Mouse (Mus musculus) spleen, postnatal 4 days (tissue): Measurements from ENCODE around the gene Aldh16a1.
A peak's percentile ranks its signal among the peaks of the same experiment; 100 is the strongest.

Experiments
- DNase-seq, 2 experiments: peaks; one replicate each; pipeline ENCODE4 v3.0.0; 2022; ENCODE audit warnings: low spot score in 2 of 2

Gene Aldh16a1

GRCm38 (mm10) chr7:45154096-45154992 is at the start of gene Aldh16a1, which contains the start of gene Pih1d1:
Gene Aldh16a1, minus strand, starts transcription at chr7:45154584.
Gene Pih1d1, plus strand, starts transcription at chr7:45154303.
- peak; percentile 97 to 99 for DNase-seq

- no peak for DNase-seq
Observed at GRCm38 (mm10) chr7:45202654-45203053, 48.3 kb upstream of the Aldh16a1 start.

GRCm38 (mm10) chr7:45198961-45199360 is 44.6 kb upstream of the Aldh16a1 start:
- DNase-seq: no peak

GRCm38 (mm10) chr7:45198435-45198834 is 44.1 kb upstream of the Aldh16a1 start:
- DNase-seq: peak in 1 of 2 experiments; percentile 48

GRCm38 (mm10) chr7:45196994-45197393 is 42.6 kb upstream of the Aldh16a1 start:
- DNase-seq: no peak

GRCm38 (mm10) chr7:45196176-45196535 is 41.8 kb upstream of the Aldh16a1 start:
- no peak for DNase-seq

GRCm38 (mm10) chr7:45195341-45196175 is 41.2 kb upstream of the Aldh16a1 start:
- DNase-seq: no peak

- no peak for DNase-seq
Observed at GRCm38 (mm10) chr7:45193871-45194785, 39.7 kb upstream of the Aldh16a1 start.

- no peak for DNase-seq
Observed at GRCm38 (mm10) chr7:45193406-45193805, 39.0 kb upstream of the Aldh16a1 start.

GRCm38 (mm10) chr7:45192585-45193310 is 38.4 kb upstream of the Aldh16a1 start:
- no peak for DNase-seq

- DNase-seq: no peak
Observed at GRCm38 (mm10) chr7:45191803-45192363, 37.5 kb upstream of the Aldh16a1 start.

- DNase-seq: no peak
Observed at GRCm38 (mm10) chr7:45191161-45191560, 36.8 kb upstream of the Aldh16a1 start.

- DNase-seq: no peak
Observed at GRCm38 (mm10) chr7:45190186-45190585, 35.8 kb upstream of the Aldh16a1 start.

GRCm38 (mm10) chr7:45189600-45189999 is 35.2 kb upstream of the Aldh16a1 start:
- no peak for DNase-seq

GRCm38 (mm10) chr7:45185921-45186320 is 31.5 kb upstream of the Aldh16a1 start:
- DNase-seq: no peak

GRCm38 (mm10) chr7:45183672-45184071 is 29.3 kb upstream of the Aldh16a1 start:
- DNase-seq: no peak

- DNase-seq: no peak
Observed at GRCm38 (mm10) chr7:45182606-45183005, 28.2 kb upstream of the Aldh16a1 start.

- peak; percentile 88 to 92 for DNase-seq
Observed at GRCm38 (mm10) chr7:45182199-45182601, 27.8 kb upstream of the Aldh16a1 start.

GRCm38 (mm10) chr7:45181540-45181939 is 27.2 kb upstream of the Aldh16a1 start:
- peak; percentile 28 to 75 for DNase-seq

GRCm38 (mm10) chr7:45180896-45181477 is 26.6 kb upstream of the Aldh16a1 start, which contains the start of gene Pth2:
Gene Pth2, plus strand, starts transcription at chr7:45180995.
- DNase-seq: no peak
